Mouse (Mus musculus) embryonic facial prominence, embryonic 14.5 days (tissue): Measurements from ENCODE around the gene Fkbp5. TPM values are rescaled to one million over a fixed set of nuclear protein-coding genes. Genes with fewer than 3 reads are reported as not detected.
"Not testable (repeated sequence)": the region's sequence is repeated elsewhere in the genome, so short reads cannot be mapped to it uniquely, and the experiment has no call there.

Experiments used
- ATAC-seq: fragments of 200-750 bp; cut with Nextera tagmentation; 2 replicates; pipeline ENCODE4 v1.8.0; 2017; ENCODE audit warnings: low read depth, moderate number of reproducible peaks, moderate TSS enrichment
- DNase-seq: peaks from one replicate; pipeline ENCODE4 v3.0.0-alpha.2; 2015; ENCODE audit warnings: low spot score
- H3K27ac ChIP-seq: fragments of 300-500 bp; sonication (generic); replicated peaks from 2 replicates; pipeline ENCODE4 v1.5.1; 2014; ENCODE audit warnings: low read depth, mild to moderate bottlenecking, low read length, moderate library complexity
- H3K27me3 ChIP-seq: fragments of 300-500 bp; sonication (generic); replicated peaks from 2 replicates; pipeline ENCODE4 v1.6.1; 2014; ENCODE audit warnings: low read length; ENCODE audit not compliant: control insufficient read depth, insufficient read depth
- H3K36me3 ChIP-seq: fragments of 300-500 bp; sonication (generic); 2 replicates; pipeline ENCODE4 v1.6.1; 2014; ENCODE audit warnings: low read length, mixed read lengths; ENCODE audit not compliant: control insufficient read depth, insufficient read depth
- H3K4me1 ChIP-seq: fragments of 300-500 bp; sonication (generic); 2 replicates; pipeline ENCODE4 v1.6.1; 2014; ENCODE audit warnings: antibody characterized with exemption, low read length; ENCODE audit not compliant: control insufficient read depth, insufficient read depth
- H3K4me2 ChIP-seq: fragments of 300-500 bp; sonication (generic); 2 replicates; pipeline ENCODE4 v1.6.1; 2014; ENCODE audit warnings: low read depth, mild to moderate bottlenecking, low read length, moderate library complexity, mixed read lengths
- H3K4me3 ChIP-seq: fragments of 300-500 bp; sonication (generic); 2 replicates; pipeline ENCODE4 v1.5.1; 2014; ENCODE audit warnings: low read depth, mild to moderate bottlenecking, low read length
- H3K9ac ChIP-seq: fragments of 300-500 bp; sonication (generic); 2 replicates; pipeline ENCODE4 v1.6.1; 2014; ENCODE audit warnings: low read depth, mild to moderate bottlenecking, low read length, moderate library complexity, mixed read lengths
- H3K9me3 ChIP-seq: fragments of 300-500 bp; sonication (generic); 2 replicates; pipeline ENCODE4 v1.6.1; 2016; ENCODE audit warnings: low read length; ENCODE audit not compliant: control insufficient read depth
- WGBS: fragments of 180-500 bp; shearing (Covaris S2); extraction: QIAGEN DNeasy Blood & Tissue Kit; methylation state at CpG from one replicate; pipeline ENCODE4 v1.1.7; 2014; 5-methylcytosine and 5-hydroxymethylcytosine counted together
- polyA plus RNA-seq: library from polyadenylated mRNA; unstranded; fragments of >200 nt; fragmentation: Nextera tagmentation; extraction: Ambion mirVana; gene quantifications from 2 replicates; pipeline ENCODE4 v1.2.1, GENCODE M21; 2014

Gene Fkbp5
- polyA plus RNA-seq, 1 experiment from 2014 or later = 11.7 TPM

DNA sequence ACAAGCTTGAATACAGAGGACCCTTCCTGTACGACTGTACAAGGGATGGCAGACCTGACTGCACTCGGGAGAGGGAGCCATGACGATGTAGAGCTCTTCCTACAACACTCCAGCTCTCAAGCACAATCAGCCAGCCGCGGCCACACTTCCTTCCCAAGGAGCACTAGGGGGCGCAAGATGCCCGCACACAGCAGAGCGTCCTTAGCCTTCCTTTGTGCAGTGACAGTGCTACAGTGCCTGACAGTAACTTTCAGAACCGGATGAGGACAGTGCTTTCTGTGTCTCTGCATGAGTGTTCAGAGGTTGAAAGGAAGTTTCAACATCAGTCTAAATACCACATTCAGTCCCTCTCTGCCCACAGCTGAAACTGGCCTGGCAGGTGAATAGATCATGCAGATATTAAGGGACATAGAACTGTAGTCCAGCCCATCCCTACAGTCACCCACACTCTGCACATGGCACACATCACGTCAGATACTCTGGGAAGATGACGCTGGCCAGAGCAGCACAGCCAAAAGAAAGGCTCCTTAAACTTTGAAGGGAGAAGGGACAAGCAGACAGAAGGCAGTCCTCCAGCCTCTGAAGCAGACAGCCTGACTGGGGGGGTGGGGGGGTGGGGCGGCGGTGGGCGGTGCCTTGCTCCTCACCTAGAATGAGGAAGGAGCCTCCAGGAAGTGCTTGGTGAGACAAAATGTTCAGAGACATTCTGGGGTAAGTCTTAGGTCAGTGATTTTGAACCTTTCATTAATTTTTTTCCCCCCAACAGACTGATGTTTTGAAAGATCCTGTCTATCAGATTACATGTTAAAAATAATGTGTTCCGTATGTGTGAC is 109.7 kb downstream of the Fkbp5 start:
- Histone ChIP-seq H3K36me3 (peaks cover 17% of the 10 kb centered on the region; the same call in 1 of the 2 replicates), H3K4me2 (no peak overlapping the region), H3K27ac (no peak overlapping the region), H3K9me3 (0 out of 2 replicates have a peak, but pooled peaks cover 3% of the 10 kb centered on the region), H3K4me3 (no peak overlapping the region), H3K4me1 (no peaks in the 10 kb centered on the region), H3K9ac (no peak overlapping the region), H3K27me3 (no peaks in the 10 kb centered on the region)
- DNase-seq (peak; percentile 88), ATAC-seq (peak; percentile 78)
- whole genome bisulfite sequencing = 35% methylated on average over 15 of the region's 15 CpGs

DNA sequence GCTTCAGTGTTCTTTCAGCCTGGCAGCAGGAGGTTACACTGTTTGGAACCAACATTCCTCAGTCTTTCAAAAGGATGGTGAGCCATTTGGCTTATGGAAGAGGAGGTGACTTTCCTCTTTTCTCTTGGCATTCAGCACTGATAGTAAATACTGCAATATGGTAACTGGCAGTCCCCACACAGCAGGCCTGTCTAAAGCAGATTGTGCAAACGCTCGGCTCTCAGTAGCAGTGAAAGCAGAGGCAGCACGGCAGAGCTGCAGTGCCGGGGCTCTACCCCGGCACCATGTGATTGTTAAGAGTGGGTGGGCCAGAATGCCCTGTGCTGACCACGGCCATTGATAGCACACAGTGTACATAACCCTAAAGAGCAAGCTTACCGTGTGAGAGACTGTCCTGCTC is 110.9 kb downstream of the Fkbp5 start:
- DNase-seq (no peak), ATAC-seq (no peak)
- WGBS = 94% methylated on average over 7 of the region's 7 CpGs
- Histone ChIP-seq H3K4me1 (no peaks in the 10 kb centered on the region), H3K36me3 (peaks cover 17% of the 10 kb centered on the region; the same call in 1 of the 2 replicates), H3K27ac (no peak overlapping the region), H3K9me3 (0 out of 2 replicates have a peak, but pooled peaks cover 3% of the 10 kb centered on the region), H3K4me3 (no peak overlapping the region), H3K9ac (no peak overlapping the region), H3K4me2 (no peak overlapping the region), H3K27me3 (no peaks in the 10 kb centered on the region)

- 96% methylated on average over 2 of the region's 2 CpGs for WGBS
- H3K27ac ChIP-seq, H3K27me3 ChIP-seq, H3K4me2 ChIP-seq, ATAC-seq, H3K9ac ChIP-seq, H3K9me3 ChIP-seq, DNase-seq, H3K4me1 ChIP-seq, H3K4me3 ChIP-seq: not testable (repeated sequence)
- H3K36me3 ChIP-seq = peaks cover 22% of the 10 kb centered on the region; the same call in 1 of the 2 replicates
These were observed 112.6 kb downstream of the Fkbp5 start for GRCm38 (mm10) chr17:28404745-28405144.

DNA sequence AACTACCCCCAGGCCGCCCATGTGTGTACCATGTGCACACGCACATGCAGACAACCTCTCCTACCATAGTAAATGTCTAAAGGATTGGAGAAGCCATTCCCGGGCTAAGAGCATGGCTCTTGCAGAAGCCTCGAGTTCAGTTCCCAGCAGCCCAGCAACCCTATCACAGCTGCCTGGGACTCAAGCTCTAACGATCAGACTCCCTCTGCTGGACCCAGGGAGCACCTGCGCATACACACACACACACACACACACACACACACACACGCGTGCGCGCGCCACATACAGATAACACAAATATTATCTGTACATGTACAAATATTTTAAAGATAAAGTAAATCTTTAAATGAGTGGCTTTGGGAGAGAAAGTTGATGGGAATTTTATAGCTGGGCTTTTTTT is 113.0 kb downstream of the Fkbp5 start:
- H3K4me2 ChIP-seq = no peak overlapping the region
- H3K4me3 ChIP-seq = no peak overlapping the region
- DNase-seq (no peak), ATAC-seq (no peak)
- H3K36me3 ChIP-seq = peaks cover 22% of the 10 kb centered on the region; the same call in 1 of the 2 replicates
- H3K9me3 ChIP-seq = 0 out of 2 replicates have a peak, but pooled peaks cover 3% of the 10 kb centered on the region
- H3K9ac ChIP-seq = no peak overlapping the region
- no peaks in the 10 kb centered on the region for H3K4me1 ChIP-seq
- no peak overlapping the region for H3K27ac ChIP-seq
- H3K27me3 ChIP-seq = no peaks in the 10 kb centered on the region
- 97% methylated on average over 11 of the region's 11 CpGs for WGBS

DNA sequence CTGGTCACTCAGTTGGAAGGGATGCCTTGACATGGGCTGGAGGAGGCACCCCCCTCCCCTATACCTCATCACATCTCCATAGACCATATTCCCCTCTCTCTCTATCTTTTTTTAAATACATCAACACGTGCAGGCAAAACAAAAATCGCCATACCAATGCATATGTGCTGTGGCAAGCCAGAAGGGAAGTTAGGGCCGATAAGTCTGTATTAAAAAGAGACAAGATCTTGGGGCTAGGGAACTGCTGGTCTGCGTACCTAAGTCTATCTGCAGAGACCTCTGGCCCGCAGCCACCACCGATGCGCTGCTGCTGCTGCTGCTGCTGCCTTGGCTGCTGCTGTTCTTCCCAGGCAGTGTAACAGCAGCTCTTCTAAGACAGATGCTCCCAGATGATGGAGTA is 122.3 kb downstream of the Fkbp5 start:
- Histone ChIP-seq H3K9ac (no peak overlapping the region), H3K27me3 (no peaks in the 10 kb centered on the region), H3K4me3 (no peak overlapping the region), H3K27ac (no peak overlapping the region), H3K4me2 (no peak overlapping the region), H3K4me1 (peaks cover 19% of the 10 kb centered on the region), H3K36me3 (0 out of 2 replicates have a peak, but pooled peaks cover 4% of the 10 kb centered on the region), H3K9me3 (no peaks in the 10 kb centered on the region)
- DNase-seq (no peak), ATAC-seq (no peak)
- WGBS = 78% methylated on average over 7 of the region's 7 CpGs

DNA sequence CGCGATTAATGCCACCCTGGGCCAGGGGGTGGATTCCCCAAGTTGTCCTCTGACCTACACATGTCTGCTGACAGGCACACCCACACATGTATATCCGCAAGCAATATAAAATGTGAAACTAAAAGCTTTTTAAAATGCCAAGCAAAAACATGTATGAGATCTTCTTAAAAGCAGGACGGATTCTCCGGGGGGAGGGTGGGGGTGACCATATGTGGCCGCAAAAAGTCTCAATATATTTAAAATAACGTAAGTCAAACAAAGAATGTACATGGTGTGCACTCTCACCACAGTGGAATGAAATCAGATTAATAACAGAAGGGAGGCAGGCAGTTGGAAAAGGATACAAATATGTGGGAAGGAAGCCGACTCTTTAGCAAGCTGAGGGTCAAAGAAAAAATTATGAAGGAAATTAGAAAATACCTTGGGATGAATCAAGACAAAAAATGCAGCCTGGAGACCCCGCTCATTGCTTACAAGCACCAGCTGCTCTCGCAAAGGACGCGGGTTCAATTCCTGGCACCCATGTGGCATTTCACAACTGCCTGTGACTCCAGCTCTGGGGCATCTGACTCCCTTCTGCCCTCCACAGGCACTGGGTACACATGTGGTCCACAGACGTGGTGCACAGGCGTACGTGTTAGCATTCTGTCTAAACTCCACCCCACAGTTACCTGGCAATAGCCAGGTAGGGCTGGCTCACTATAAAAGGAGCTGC is 123.1 kb downstream of the Fkbp5 start:
- Histone ChIP-seq H3K27ac (peak overlapping the region; percentile 78), H3K36me3 (0 out of 2 replicates have a peak, but pooled peaks cover 4% of the 10 kb centered on the region), H3K27me3 (no peaks in the 10 kb centered on the region), H3K4me3 (no peak overlapping the region), H3K9ac (no peak overlapping the region), H3K4me2 (peak overlapping the region; percentile 10; the same call in 1 of the 2 replicates), H3K4me1 (peaks cover 19% of the 10 kb centered on the region), H3K9me3 (no peaks in the 10 kb centered on the region)
- peak; percentile 72 for DNase-seq
- WGBS = 45% methylated on average over 15 of the region's 15 CpGs
- ATAC-seq = no peak

GRCm38 (mm10) chr17:28391568-28392432 is 125.5 kb downstream of the Fkbp5 start:
- WGBS = 14% methylated on average over 21 of the region's 25 CpGs
- peak; percentile 55; the same call in 1 of the 2 replicates for ATAC-seq
- no peak for DNase-seq
- Histone ChIP-seq H3K27me3 (peaks cover under 1% of the 10 kb centered on the region; the same call in 1 of the 2 replicates), H3K4me3 (no peak overlapping the region), H3K36me3 (no peaks in the 10 kb centered on the region), H3K27ac (no peak overlapping the region), H3K9ac (no peak overlapping the region), H3K4me2 (peak overlapping the region; percentile 41), H3K4me1 (peaks cover 19% of the 10 kb centered on the region), H3K9me3 (no peaks in the 10 kb centered on the region)

DNA sequence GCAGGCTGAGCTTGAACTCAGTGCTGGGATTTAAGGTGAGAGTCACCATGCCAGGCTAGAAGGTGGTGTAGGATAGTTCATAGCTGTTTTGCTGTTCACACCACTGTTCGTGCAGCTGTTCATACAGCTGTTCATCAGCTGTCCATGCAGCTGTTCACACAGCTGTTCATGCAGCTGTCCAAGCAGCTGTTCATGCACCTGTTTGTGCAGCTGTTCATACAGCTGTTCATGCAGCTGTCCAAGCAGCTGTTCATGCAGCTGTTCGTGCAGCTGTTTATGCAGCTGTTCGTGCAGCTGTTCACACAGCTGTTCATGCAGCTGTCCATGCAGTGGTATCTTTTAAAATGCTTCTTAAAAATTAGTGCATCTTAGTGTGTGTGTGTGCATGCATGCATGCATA is 128.8 kb downstream of the Fkbp5 start:
- H3K27me3 ChIP-seq = peaks cover 7% of the 10 kb centered on the region; the same call in 1 of the 2 replicates
- WGBS = 74% methylated on average over 3 of the region's 3 CpGs
- H3K9me3 ChIP-seq = no peaks in the 10 kb centered on the region
- no peak overlapping the region for H3K9ac ChIP-seq
- peaks cover 16% of the 10 kb centered on the region for H3K4me1 ChIP-seq
- no peak overlapping the region for H3K27ac ChIP-seq
- DNase-seq (no peak), ATAC-seq (no peak)
- H3K4me2 ChIP-seq = no peak overlapping the region
- no peak overlapping the region for H3K4me3 ChIP-seq
- no peaks in the 10 kb centered on the region for H3K36me3 ChIP-seq
